16 mouse cellular contexts compared by ENCODE assay signal in genomic region chr7:49195711-49196147, GRCm38 (mm10).
A peak's percentile ranks its signal among the peaks of the same experiment; 100 is the strongest.
DNase-seq lines count a peak whose midpoint lies in the region; ATAC-seq lines count a peak whose summit lies in the region.
"Had no signal": no experiment of that assay in that cellular context is flagged by ENCODE, and none has a peak within 500 bp of the region (broad histone marks: within the 10 kb centered on the region; RNA-seq: fewer than 3 reads in every experiment).

No protein-coding gene starts in this region.

- H3K4me1 ChIP-seq in embryonic facial prominence, embryonic 15.5 days, result no peaks in the 10 kb centered on the region
- peaks cover 6% of the 10 kb centered on the region; the same call in 1 of the 2 replicates for H3K4me1 ChIP-seq in embryonic facial prominence, embryonic 10.5 days
- peaks cover 8% of the 10 kb centered on the region for H3K4me1 ChIP-seq in intestine, embryonic 14.5 days (replicated peaks; ENCODE audit: control insufficient read depth, insufficient read depth, low read length)
- no peaks in the 10 kb centered on the region for H3K4me1 ChIP-seq in liver, embryonic 16.5 days (ENCODE audit: control insufficient read depth, low read depth, low read length)
- H3K4me1 ChIP-seq in hindbrain, embryonic 10.5 days (replicated peaks), result peaks cover 22% of the 10 kb centered on the region
- H3K4me1 ChIP-seq: limb, embryonic 12.5 days had no signal

- ATAC-seq in embryonic facial prominence, embryonic 15.5 days (ENCODE audit: insufficient number of reproducible peaks, low FRiP score, low TSS enrichment, low read depth), result peak; percentile 23; the same call in 1 of the 2 replicates
- ATAC-seq in intestine, embryonic 14.5 days (replicated peaks; ENCODE audit: low FRiP score, low TSS enrichment, low read depth), result peak; percentile 70
- ATAC-seq in liver, embryonic 16.5 days (ENCODE audit: low read depth), result peak; percentile 95
- no peak for ATAC-seq in granulocyte monocyte progenitor cell, adult 5-6 weeks (replicated peaks; ENCODE audit: poor library complexity, severe bottlenecking)
- ATAC-seq: activated CD4-positive, CD25-positive, alpha-beta regulatory T cell, adult 4 months had no signal

- 38% methylated on average over 5 of the region's 5 CpGs for WGBS in embryonic facial prominence, embryonic 15.5 days
- 49% methylated on average over 5 of the region's 5 CpGs for WGBS in embryonic facial prominence, embryonic 10.5 days
- WGBS in intestine, embryonic 14.5 days, result 8% methylated on average over 5 of the region's 5 CpGs
- WGBS in liver, embryonic 16.5 days (ENCODE audit: insufficient replicate concordance), result 37% methylated on average over 5 of the region's 5 CpGs
- 54% methylated on average over 5 of the region's 5 CpGs for WGBS in hindbrain, embryonic 10.5 days

- 0 out of 2 replicates have a peak, but pooled peaks cover 6% of the 10 kb centered on the region for H3K27me3 ChIP-seq in embryonic facial prominence, embryonic 15.5 days
- no peaks in the 10 kb centered on the region for H3K27me3 ChIP-seq in embryonic facial prominence, embryonic 10.5 days (replicated peaks; ENCODE audit: low read depth, poor library complexity, severe bottlenecking)
- H3K27me3 ChIP-seq in intestine, embryonic 14.5 days (replicated peaks; ENCODE audit: control insufficient read depth, insufficient read depth, low read length), result no peaks in the 10 kb centered on the region
- no peaks in the 10 kb centered on the region for H3K27me3 ChIP-seq in liver, embryonic 16.5 days (ENCODE audit: control insufficient read depth, insufficient read depth, low read depth, low read length)
- no peaks in the 10 kb centered on the region for H3K27me3 ChIP-seq in hindbrain, embryonic 10.5 days (ENCODE audit: insufficient read depth, poor library complexity, severe bottlenecking)
- H3K27me3 ChIP-seq: limb, embryonic 12.5 days had no signal

- no peaks in the 10 kb centered on the region for H3K9me3 ChIP-seq in embryonic facial prominence, embryonic 15.5 days (replicated peaks)
- H3K9me3 ChIP-seq in embryonic facial prominence, embryonic 10.5 days, result no peaks in the 10 kb centered on the region
- H3K9me3 ChIP-seq in intestine, embryonic 14.5 days (ENCODE audit: control insufficient read depth, low read length), result no peaks in the 10 kb centered on the region
- no peaks in the 10 kb centered on the region for H3K9me3 ChIP-seq in liver, embryonic 16.5 days (replicated peaks; ENCODE audit: control insufficient read depth, low read length)
- H3K9me3 ChIP-seq in hindbrain, embryonic 10.5 days, result no peaks in the 10 kb centered on the region
- H3K9me3 ChIP-seq: forebrain, embryonic 10.5 days; limb, embryonic 12.5 days; midbrain, embryonic 10.5 days had no signal

- H3K9ac ChIP-seq in embryonic facial prominence, embryonic 15.5 days, result no peak overlapping the region
- H3K9ac ChIP-seq in intestine, embryonic 14.5 days (ENCODE audit: low read length), result no peak overlapping the region
- H3K9ac ChIP-seq in liver, embryonic 16.5 days (ENCODE audit: low read depth, low read length), result no peak overlapping the region
- H3K9ac ChIP-seq: limb, embryonic 12.5 days had no signal

- H3K36me3 ChIP-seq in embryonic facial prominence, embryonic 15.5 days, result no peaks in the 10 kb centered on the region
- H3K36me3 ChIP-seq in embryonic facial prominence, embryonic 10.5 days (replicated peaks), result no peaks in the 10 kb centered on the region
- H3K36me3 ChIP-seq in intestine, embryonic 14.5 days (ENCODE audit: control insufficient read depth, insufficient read depth, low read length), result no peaks in the 10 kb centered on the region
- H3K36me3 ChIP-seq in liver, embryonic 16.5 days (ENCODE audit: control insufficient read depth, insufficient read depth), result no peaks in the 10 kb centered on the region
- no peaks in the 10 kb centered on the region for H3K36me3 ChIP-seq in hindbrain, embryonic 10.5 days
- H3K36me3 ChIP-seq: forebrain, embryonic 10.5 days; limb, embryonic 12.5 days; midbrain, embryonic 10.5 days had no signal

- H3K27ac ChIP-seq in embryonic facial prominence, embryonic 15.5 days (replicated peaks), result no peak overlapping the region
- H3K27ac ChIP-seq in embryonic facial prominence, embryonic 10.5 days (replicated peaks), result no peak overlapping the region
- peak overlapping the region; percentile 10; the same call in 1 of the 2 replicates for H3K27ac ChIP-seq in intestine, embryonic 14.5 days (ENCODE audit: low read depth)
- H3K27ac ChIP-seq in liver, embryonic 16.5 days (ENCODE audit: low read length), result 0 out of 2 replicates have a peak overlapping the region, but pooled peaks have one; percentile 2
- no peak overlapping the region for H3K27ac ChIP-seq in hindbrain, embryonic 10.5 days
- H3K27ac ChIP-seq: forebrain, embryonic 10.5 days; gastrocnemius, adult 2 months; limb, embryonic 12.5 days; midbrain, embryonic 10.5 days had no signal

- DNase-seq in embryonic facial prominence, embryonic 10.5 days (ENCODE audit: low spot score), result no peak
- DNase-seq in intestine, embryonic 14.5 days (ENCODE audit: low spot score), result peak; percentile 69
- DNase-seq in lung, postnatal 36 days, result peak; percentile 84
- DNase-seq in hindbrain, embryonic 10.5 days (ENCODE audit: low spot score), result no peak
- DNase-seq in thymus, postnatal 10 days (ENCODE audit: low spot score in 2 of 2), result no peak
- DNase-seq: gastrocnemius, adult 2 months; heart, postnatal 4 days; kidney, adult 8-10 months; spleen, adult 18-20 months had no signal

- H3K4me3 ChIP-seq in embryonic facial prominence, embryonic 15.5 days (replicated peaks), result no peak overlapping the region
- no peak overlapping the region for H3K4me3 ChIP-seq in embryonic facial prominence, embryonic 10.5 days
- H3K4me3 ChIP-seq in intestine, embryonic 14.5 days (ENCODE audit: low read depth, low read length), result no peak overlapping the region
- no peak overlapping the region for H3K4me3 ChIP-seq in liver, embryonic 16.5 days (ENCODE audit: low read depth, low read length)
- no peak overlapping the region for H3K4me3 ChIP-seq in hindbrain, embryonic 10.5 days
- H3K4me3 ChIP-seq: forebrain, embryonic 10.5 days; gastrocnemius, adult 2 months; limb, embryonic 12.5 days; midbrain, embryonic 10.5 days had no signal

- H3K4me2 ChIP-seq in embryonic facial prominence, embryonic 15.5 days (replicated peaks), result no peak overlapping the region
- H3K4me2 ChIP-seq in intestine, embryonic 14.5 days (ENCODE audit: low read length), result no peak overlapping the region
- H3K4me2 ChIP-seq in liver, embryonic 16.5 days (ENCODE audit: low read depth, low read length), result no peak overlapping the region
- H3K4me2 ChIP-seq: limb, embryonic 12.5 days had no signal

Comparison
In these comparisons a context has a peak if more than half of its experiments do, and no peak if none do; other contexts are left out.
1. H3K27ac ChIP-seq: peak in intestine, embryonic 14.5 days (single experiment) and liver, embryonic 16.5 days (single experiment); none in embryonic facial prominence, embryonic 15.5 days (single experiment), embryonic facial prominence, embryonic 10.5 days (single experiment) and hindbrain, embryonic 10.5 days (single experiment).
2. DNase-seq: peak in intestine, embryonic 14.5 days (single experiment) and lung, postnatal 36 days (single experiment); none in embryonic facial prominence, embryonic 10.5 days (single experiment), hindbrain, embryonic 10.5 days (single experiment) and thymus, postnatal 10 days (0 of 2).